Mouse (Mus musculus) testis, postnatal 14 days (tissue): ENCODE data around the gene 1500009L16Rik.

Experiments used
- DNase-seq: peaks from one replicate; pipeline ENCODE4 v3.0.0; 2021; ENCODE audit warnings: low spot score

Gene 1500009L16Rik

DNA sequence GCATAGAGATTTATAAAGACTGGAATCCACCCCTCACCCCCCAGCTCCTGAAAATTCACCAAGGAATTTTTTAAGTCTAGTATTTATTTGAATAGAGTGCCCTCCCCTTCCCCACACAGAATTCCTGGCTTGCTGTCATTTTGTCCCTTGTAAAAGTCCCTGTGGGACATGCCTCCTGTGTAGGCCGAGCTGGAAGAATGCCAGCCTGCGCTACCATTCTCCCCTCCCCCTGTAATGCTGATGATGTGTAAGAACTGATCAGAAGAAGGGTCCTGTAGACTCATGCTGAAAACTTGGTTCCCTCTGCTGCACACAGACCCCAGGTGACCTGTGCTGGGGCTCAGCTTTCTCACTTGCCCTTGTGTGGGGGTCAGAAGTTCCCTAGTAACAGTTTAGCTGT lies 37.9 kb downstream of the 1500009L16Rik start:
- no peak for DNase-seq

DNA sequence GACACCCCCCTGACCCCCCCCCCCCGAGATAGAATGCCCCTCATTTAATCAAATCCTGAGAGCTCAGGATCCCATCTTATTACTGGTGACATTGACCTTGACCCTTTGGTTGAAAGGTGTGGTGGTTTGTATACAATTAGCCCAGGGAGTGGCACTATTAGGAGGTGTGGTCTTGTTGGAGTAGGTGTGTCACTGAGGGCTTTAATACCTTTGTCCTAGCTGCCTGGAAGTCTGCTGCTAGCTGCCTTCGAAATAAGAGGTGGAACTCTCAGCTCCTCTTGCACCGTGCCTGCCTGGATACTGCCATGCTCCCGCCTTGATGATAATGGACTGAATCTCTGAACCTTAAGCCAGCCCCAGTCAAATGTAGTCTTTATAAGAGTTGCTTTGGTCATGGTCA lies 41.2 kb downstream of the 1500009L16Rik start:
- DNase-seq, result no peak

DNA sequence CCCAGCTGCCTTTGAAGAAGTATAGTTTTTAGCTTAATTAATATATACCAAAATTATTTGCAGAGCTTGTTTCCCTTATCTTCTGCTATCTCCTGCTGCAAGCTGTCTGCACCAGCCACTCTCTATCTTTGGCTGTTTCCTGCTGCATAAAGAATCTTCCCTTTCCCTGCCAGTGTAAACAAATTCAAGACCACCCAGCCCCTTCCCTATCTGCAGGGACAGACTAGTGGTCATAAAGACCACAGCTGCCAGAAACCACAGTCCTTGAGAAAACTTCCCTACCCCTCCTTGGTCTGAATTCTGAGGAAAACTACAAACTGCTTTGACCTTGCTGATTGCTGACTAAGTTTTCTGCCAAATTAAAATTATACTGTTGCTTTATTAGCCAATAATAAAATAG lies 44.2 kb downstream of the 1500009L16Rik start:
- peak; percentile 44 for DNase-seq

- peak; percentile 38 for DNase-seq
Measured at GRCm38 (mm10) chr10:83776272-83776878, 53.7 kb downstream of the 1500009L16Rik start.

DNA sequence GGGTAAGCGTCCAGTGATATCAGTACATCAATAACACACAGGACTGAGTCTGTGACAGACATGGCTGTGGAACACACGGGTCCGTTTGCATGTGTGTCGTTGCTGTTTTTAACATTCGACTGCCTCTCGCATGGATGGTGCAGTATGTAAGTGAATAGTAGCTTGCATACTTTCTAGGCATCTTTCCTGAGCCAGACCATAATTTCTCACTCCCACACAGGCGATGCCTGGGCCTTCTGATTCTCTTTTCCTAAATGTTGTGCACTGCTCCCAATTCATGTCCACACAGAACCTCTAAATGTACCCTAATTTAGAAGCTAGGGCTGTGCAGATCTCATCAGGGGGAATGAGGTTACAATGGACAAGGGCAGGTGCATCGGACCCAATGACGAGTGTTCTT lies 54.6 kb downstream of the 1500009L16Rik start:
- no peak for DNase-seq

DNA sequence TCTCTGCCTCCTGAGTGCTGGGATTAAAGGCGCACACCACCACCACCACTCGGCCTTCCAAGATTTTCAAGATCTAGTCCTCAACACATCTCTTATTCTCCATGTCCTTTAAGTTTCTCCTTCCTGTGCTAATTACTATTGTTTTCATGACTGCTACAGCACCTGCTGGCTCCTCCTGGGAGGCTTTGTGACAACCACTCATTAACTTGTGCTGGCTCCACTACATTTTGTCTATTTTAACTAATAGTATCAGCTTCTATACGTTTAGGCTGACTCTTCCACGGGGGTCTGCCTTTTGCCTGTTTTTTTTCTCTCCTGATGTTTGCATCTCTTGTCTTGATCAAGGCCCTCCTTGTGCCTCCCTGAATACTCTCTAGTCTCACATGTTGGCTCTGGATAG lies 59.2 kb downstream of the 1500009L16Rik start:
- no peak for DNase-seq

GRCm38 (mm10) chr10:83782371-83783120 lies 59.9 kb downstream of the 1500009L16Rik start:
- no peak for DNase-seq

DNA sequence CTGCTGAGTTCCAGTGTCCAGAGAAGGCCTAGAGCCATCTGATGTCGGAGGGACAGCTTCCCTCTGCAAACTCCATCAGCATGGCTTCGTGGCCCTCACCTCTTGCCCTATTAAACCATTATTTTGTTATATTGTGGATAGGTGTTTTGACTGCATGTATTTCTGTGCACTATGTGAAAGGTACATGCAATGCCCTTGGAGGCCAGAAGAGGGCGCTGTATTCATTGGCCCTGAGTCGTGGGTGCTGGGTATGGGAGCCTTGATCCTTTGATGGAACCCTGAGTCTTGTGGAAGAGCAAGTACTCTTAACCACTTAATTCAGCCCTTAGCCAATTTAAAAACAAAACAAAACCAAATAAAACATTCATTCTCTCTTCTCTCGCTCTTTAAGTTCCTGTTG lies 62.3 kb downstream of the 1500009L16Rik start:
- DNase-seq, result peak; percentile 28

- no peak for DNase-seq
Measured at GRCm38 (mm10) chr10:83785627-83786392, 63.1 kb downstream of the 1500009L16Rik start.

DNA sequence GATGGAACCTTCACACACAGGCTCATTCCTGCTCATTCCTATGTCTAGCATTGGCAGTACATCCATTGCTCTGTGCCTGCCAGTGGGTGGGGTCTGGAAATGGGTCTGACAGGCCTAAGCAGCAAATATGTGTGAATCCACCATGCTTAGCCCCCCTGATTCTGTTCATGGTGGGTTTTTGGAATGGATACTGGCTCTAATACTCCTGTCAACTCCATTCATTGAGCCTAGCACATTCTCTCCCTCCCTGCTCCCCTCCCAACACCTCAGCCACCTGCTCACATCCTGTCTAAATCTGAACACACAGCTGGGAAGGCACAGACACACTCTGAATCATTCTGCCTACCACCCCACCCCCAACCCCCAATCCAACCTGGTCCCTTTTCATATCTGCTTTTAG lies 72.4 kb downstream of the 1500009L16Rik start:
- no peak for DNase-seq

DNA sequence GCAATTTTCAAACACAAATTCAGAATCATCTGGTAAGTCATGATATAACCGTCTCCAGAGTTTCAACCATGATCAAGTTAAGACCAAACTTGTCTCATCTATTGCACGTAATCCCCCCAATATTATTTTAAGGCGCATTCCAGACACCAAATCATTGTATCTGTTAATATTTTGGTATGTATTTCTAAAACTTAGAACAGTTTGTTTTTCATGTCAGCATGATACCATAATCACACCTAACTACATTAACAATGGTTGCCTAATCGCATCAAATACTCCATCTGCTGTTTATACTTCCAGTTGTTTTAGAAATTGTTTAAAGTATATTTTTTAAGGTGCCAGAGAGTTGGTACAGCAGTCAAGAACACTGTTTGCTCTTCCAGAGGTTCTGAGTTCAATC lies 72.8 kb downstream of the 1500009L16Rik start:
- DNase-seq, result no peak

DNA sequence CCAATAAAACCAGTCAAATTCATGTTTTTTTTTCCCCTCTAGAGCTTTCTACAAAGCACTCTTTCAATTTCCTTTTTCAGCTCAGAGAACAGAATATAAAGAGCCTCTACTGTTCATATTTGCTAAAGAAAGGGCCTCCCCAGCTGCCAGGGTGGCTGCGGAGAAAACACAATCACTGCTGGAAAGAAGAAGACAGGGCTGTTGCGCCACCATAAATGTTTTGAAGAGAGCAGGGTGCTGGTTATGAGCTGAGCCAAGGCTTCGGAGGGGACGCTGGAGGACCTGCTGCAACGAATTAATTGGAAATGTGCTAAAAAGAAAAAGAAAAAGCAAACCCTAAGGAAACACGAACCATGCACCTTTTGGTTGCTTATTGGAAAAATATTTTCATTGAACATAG lies 81.4 kb downstream of the 1500009L16Rik start:
- DNase-seq, result no peak

DNA sequence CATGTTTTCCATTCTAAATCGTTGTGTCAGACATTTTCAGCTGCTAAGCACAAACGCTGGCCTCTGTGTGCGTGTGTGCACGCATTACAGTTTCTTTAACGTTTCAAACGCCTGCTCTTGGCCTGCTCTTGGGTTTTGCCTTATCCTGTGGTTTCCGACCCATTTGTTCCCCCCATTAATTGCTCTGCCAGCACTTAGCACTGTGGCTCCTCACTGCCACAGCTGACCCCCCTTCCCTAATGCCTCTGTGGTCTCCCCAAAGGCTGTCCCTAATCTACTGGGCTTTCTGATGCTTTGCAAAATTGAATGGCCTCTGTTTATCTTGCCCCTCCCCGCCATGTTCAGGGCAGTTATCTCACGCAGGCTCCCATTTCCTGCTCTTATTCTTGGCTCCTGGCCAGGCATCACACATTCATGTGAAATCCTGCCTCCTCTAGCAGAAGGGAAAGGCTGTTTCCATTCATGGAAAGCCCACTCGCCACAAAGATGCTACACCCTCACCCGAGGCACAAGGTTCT lies 82.6 kb downstream of the 1500009L16Rik start:
- no peak for DNase-seq

- DNase-seq, result no peak
Measured at GRCm38 (mm10) chr10:83807251-83807650, 84.6 kb downstream of the 1500009L16Rik start.
